Mouse (Mus musculus): ENCODE data around the gene Tcn2. TPM values are rescaled to one million over a fixed set of nuclear protein-coding genes. Genes with fewer than 3 reads are reported as not detected.

Tcn2 gene
- polyA plus RNA-seq (2017; shearing (Covaris generic)), result 10 to 100 TPM; 13.6 to 34.9 TPM

DNA sequence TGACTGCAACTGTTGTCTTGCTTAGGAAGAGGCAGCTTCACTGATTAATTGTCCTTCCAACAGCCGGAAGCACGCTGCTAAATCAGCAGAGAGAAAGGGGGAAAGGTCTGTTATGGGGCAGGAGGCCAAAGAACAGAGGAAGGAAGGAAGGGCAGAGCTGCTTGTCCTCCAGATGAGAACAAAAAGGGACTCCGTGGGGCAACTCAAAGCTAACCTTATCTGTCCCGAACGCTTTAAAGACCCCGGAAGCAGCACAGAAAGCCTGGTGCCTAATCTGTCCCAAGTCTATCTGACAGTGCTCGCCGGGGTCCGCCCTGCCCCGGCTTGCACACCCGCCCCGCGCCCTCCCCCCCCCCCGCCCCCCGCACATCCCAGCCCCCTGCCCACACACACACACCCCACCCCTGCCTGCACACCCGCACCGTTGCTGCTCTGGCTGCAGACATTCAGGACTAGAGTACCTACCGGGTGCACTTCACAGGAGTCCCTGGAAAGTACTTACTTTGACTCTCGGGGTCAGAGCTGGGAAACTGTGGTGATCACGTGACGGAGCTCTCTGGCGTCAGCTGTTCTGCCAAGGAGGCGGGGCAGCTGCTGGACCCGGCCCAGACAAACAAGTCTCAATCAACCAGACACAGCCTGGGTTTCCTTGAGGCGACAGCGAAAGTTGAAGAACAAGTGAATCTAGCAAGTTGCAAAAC lies at the start of gene Tcn2:
Gene Tcn2 (minus strand): TSS at position 649 of the 701 bp plus-strand sequence.

DNA sequence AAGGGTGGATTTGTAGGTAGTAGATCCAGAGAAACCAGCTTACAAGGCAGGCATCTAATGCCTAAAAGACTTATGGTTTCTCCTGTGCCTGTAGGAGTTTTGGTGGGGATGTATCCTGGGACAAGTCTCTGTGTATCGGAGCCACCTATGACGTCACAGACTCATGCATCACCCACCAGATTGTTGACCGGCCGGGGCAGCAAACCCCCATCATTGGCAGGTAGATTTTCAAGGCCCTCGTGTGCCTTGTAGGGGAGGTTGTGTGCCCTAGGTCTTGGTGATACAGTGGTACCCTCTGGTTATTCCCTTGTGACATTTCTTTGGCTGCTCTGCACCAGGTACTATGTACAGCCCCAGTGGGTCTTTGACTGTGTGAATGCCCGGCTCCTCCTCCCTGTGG lies 44.7 kb upstream of the Tcn2 start, which contains the start of gene 4930556J24Rik:
Gene 4930556J24Rik (minus strand): TSS at position 101 of the 400 bp plus-strand sequence.

DNA sequence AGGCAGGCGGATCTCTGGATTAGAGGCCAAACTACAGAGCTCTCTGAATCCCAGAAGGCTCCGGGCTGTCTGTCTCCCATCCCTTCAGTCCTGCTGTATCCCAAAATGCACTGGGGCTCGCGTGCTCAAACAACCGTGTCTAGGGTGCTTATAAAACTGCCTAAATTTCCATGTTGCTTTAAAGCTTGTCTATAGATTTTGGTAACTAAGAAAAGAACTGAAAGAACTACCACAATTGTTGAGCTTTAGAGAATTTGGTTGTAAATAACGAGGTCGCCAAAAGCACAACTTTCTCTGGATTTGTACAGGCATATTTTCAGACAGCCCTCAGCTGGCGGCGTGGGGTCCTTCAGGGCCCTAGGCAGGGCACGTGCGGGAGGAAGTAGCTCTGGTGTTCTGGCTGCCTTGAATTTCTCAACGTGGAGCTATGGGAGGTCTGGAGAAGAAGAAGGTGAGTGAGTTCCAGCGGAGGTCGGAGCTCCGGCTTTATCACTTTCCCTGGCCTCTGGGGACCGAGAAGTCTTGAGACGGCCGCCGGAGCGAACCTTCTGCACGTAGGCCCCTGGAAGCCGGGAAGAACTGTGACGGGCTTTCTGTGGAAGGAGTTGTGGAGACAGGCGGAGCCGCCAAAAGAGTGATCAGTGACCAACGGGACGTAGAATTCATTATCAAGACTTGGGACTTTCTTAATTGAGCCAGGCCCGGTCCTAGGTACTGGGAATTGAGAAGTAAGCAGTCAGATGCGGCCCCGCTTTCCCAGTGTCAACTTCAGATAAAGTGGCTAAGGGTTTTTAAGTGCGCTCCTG lies 31.9 kb upstream of the Tcn2 start, which contains the start of gene Pes1:
Gene Pes1 (plus strand): TSS at position 366 of the 806 bp plus-strand sequence.

DNA sequence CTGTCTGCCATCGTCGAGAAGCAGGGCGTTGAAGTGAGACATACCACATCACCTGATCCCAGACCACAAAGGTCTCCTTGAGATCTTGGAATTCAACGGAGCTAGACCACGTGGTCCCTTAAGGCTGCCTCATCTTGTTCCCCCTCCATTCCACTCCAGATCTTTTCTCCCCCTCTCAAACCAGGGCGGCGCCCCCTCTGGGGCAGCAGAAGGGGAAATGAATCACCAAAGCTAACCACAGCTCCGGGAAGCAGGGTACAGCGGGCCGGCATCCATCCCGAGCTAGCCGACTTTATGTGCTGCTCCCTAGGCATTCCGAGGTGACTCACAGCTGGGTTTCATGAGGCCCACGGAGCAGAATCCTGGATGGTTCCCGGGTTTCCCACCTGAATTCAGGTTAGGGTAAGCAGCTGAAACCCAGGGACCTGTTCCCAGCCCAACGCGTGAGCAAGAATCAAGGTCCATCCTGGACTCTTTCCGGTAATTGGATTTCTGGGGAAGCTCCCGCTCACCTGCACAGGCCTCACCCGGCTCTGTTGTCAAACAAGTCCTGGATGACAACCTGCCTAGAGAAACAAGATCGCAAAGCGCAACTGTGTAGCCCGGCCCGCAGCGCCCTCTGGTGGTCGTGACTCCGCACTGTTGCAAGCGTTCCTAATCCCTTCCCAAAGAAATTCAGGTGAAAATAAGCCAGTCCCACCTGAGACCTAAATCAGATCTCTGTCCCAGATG lies 17.7 kb downstream of the Tcn2 start, which contains the start of gene Slc35e4:
Gene Slc35e4 (minus strand): TSS at position 556 of the 732 bp plus-strand sequence.

DNA sequence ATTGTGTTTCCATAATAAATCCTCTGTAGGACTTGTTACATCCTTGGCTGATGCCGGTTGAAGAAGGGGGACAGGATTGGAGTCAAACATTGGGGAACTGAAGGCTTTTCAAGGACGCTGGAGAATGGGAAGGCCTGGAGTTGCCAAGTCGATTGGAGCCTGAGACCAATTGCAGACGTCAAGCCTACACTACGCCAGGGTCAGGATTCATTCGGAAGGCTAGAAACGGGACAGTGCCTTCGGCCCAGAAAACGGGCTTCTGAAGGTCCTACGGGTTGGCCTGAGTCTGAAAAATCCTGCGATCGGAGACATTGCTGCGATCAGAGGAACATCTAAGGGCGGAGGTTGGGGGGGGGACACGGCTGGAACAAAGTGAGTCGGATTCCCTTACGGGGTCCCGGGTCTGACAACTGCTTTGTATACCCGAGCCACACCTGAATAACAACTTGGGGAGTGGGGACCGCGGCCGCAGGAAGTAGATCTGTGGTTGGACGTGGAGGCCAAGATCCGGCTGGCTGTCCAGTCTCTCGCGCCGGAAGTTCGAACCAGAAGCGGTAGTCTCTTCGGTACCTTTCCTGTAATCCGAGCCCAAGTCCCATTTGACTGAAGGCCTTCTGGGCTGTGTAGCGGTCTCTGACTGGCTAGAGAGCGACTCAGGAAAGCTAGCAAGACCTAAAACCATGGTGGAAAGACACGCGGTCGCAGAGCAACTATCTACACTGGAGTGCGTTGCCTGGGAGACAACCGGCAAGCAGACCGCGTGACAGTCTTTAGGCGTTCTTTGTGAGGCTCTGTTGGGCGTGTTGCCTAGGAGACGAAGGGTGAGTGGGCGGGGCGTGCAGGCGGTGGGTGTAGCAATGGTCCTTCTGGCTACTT lies 37.3 kb downstream of the Tcn2 start, which contains the start of the genes 4921536K21Rik and Dusp18:
Gene 4921536K21Rik (minus strand): TSS at position 693 of the 876 bp plus-strand sequence.
Gene Dusp18 (plus strand): TSS at position 835 of the 876 bp plus-strand sequence.

Other genes with a start within 250 kb of the Tcn2 start
- gene Osbp2, start 68.3 kb downstream of the Tcn2 start, polyA plus RNA-seq (2017; shearing (Covaris generic)), result under 1 TPM; 0.19 to 0.39 TPM
- not detected for gene 4921536K21Rik, start 37.1 kb downstream of the Tcn2 start, polyA plus RNA-seq (2017; shearing (Covaris generic))
- under 1 TPM in 1 of 2 experiments, not detected in 1; 0.23 TPM for gene Dusp18, start 36.9 kb downstream of the Tcn2 start, polyA plus RNA-seq (2017; shearing (Covaris generic))
- gene Slc35e4, start 17.5 kb downstream of the Tcn2 start, polyA plus RNA-seq (2017; shearing (Covaris generic)), result 1 to 10 TPM in 1 of 2 experiments, under 1 TPM in 1; 0.93 to 1.2 TPM
- 10 to 100 TPM; 65.1 to 85.9 TPM for gene Pes1, start 31.8 kb upstream of the Tcn2 start, polyA plus RNA-seq (2017; shearing (Covaris generic))
- under 1 TPM in 1 of 2 experiments, not detected in 1; 0.16 TPM for gene 4930556J24Rik, start 44.6 kb upstream of the Tcn2 start, polyA plus RNA-seq (2017; shearing (Covaris generic))
- under 1 TPM in 1 of 2 experiments, not detected in 1; 0.36 TPM for gene Gal3st1, start 51.5 kb upstream of the Tcn2 start, polyA plus RNA-seq (2017; shearing (Covaris generic))
- under 1 TPM in 1 of 2 experiments, not detected in 1; 0.23 TPM for gene Sec14l4, start 99.3 kb upstream of the Tcn2 start, polyA plus RNA-seq (2017; shearing (Covaris generic))
- not detected for gene Sec14l3, start 132.7 kb upstream of the Tcn2 start, polyA plus RNA-seq (2017; shearing (Covaris generic))
- gene Mtfp1, start 163.3 kb upstream of the Tcn2 start, polyA plus RNA-seq (2017; shearing (Covaris generic)), result 1 to 10 TPM; 1.6 to 2.1 TPM
- gene Sec14l2, start 191.3 kb upstream of the Tcn2 start, polyA plus RNA-seq (2017; shearing (Covaris generic)), result 1 to 10 TPM in 1 of 2 experiments, under 1 TPM in 1; 0.64 to 1.6 TPM
- gene Rnf215, start 203.0 kb upstream of the Tcn2 start, polyA plus RNA-seq (2017; shearing (Covaris generic)), result 10 to 100 TPM; 39.7 to 53.0 TPM
- gene Ccdc157, start 228.1 kb upstream of the Tcn2 start, polyA plus RNA-seq (2017; shearing (Covaris generic)), result 1 to 10 TPM; 1.5 to 2.9 TPM
- 10 to 100 TPM; 47.2 to 68.5 TPM for gene Sf3a1, start 228.2 kb upstream of the Tcn2 start, polyA plus RNA-seq (2017; shearing (Covaris generic))

All from activated CD4-positive, CD25-positive, alpha-beta regulatory T cell (primary cell).